Mouse (Mus musculus) frontal cortex, adult (tissue): ENCODE data around the gene Apbb1.

Experiments used
- ATAC-seq: cut with Nextera tagmentation; 2 replicates; pipeline ENCODE4 v1.9.2; 2017; ENCODE audit warnings: mild to moderate bottlenecking, moderate library complexity, mixed read lengths; ENCODE audit not compliant: low TSS enrichment

Apbb1 gene

GRCm38 (mm10) chr7:105519771-105520170 is 61.7 kb downstream of the Apbb1 start:
- ATAC-seq = peak; percentile 38

GRCm38 (mm10) chr7:105519336-105519735 is 62.1 kb downstream of the Apbb1 start:
- peak; percentile 86 for ATAC-seq

GRCm38 (mm10) chr7:105516669-105517360 is 64.6 kb downstream of the Apbb1 start:
- ATAC-seq = no peak

- ATAC-seq = no peak
Observed at GRCm38 (mm10) chr7:105515178-105515577, 66.3 kb downstream of the Apbb1 start.

GRCm38 (mm10) chr7:105514561-105514960 is 66.9 kb downstream of the Apbb1 start:
- peak; percentile 26; the same call in 1 of the 2 replicates for ATAC-seq

GRCm38 (mm10) chr7:105513845-105514291 is 67.6 kb downstream of the Apbb1 start:
- ATAC-seq = peak; percentile 26; the same call in 1 of the 2 replicates

GRCm38 (mm10) chr7:105510143-105510542 is 71.3 kb downstream of the Apbb1 start:
- ATAC-seq = peak; percentile 71
